In genomic region chr5:137531414-137532130, GRCm38 (mm10) we compare ENCODE assay signal across 8 mouse cellular contexts. TPM values are rescaled to one million over a fixed set of nuclear protein-coding genes. Genes with fewer than 3 reads are reported as not detected.
DNase-seq lines count a peak whose midpoint lies in the region; ATAC-seq and TF ChIP-seq lines count a peak whose summit lies in the region.

No protein-coding gene starts in this region.

- peaks cover 41% of the 10 kb centered on the region for H3K36me3 ChIP-seq in liver, embryonic 15.5 days (replicated peaks)
- peaks cover 29% of the 10 kb centered on the region for H3K36me3 ChIP-seq in neural tube, embryonic 14.5 days (ENCODE audit: control insufficient read depth, insufficient read depth, low read length)

- no peaks in the 10 kb centered on the region for H3K27me3 ChIP-seq in liver, embryonic 15.5 days
- H3K27me3 ChIP-seq in neural tube, embryonic 14.5 days (ENCODE audit: control insufficient read depth, insufficient read depth, low read length), result no peaks in the 10 kb centered on the region

- H3K9ac ChIP-seq in liver, embryonic 15.5 days, result peak overlapping the region; percentile 89
- peak overlapping the region; percentile 93 for H3K9ac ChIP-seq in neural tube, embryonic 14.5 days (replicated peaks; ENCODE audit: low read depth, low read length)

- H3K4me3 ChIP-seq in gastrocnemius, adult 2 months, result peak overlapping the region; percentile 94
- H3K4me3 ChIP-seq in liver, embryonic 15.5 days (replicated peaks), result peak overlapping the region; percentile 87
- peak overlapping the region; percentile 94 for H3K4me3 ChIP-seq in neural tube, embryonic 14.5 days (ENCODE audit: low read depth, low read length)

- ATAC-seq in liver, embryonic 15.5 days (ENCODE audit: insufficient read depth), result peak; percentile 27
- peak; percentile 26 for ATAC-seq in neural tube, embryonic 14.5 days (ENCODE audit: low read depth)

- intact Hi-C loops in gastrocnemius, adult 2 months (cut with DNase I), result loop anchor here (2.0 to 5.0 kb wide), 3 partner anchors 71 to 641 kb away; partner anchors contain the start of genes Ap4m1, Mcm7, Mospd3 and Ppp1r35

- TF ChIP-seq CTCF in gastrocnemius, adult 2 months (IDR thresholded peaks at IDR 0.05), result no peak

- peak; percentile 53 for DNase-seq in right cerebral cortex, adult 18-20 months
- no peak for DNase-seq in right cerebral cortex, postnatal 36 days (ENCODE audit: low spot score in 2 of 2)
- peak; percentile 81 for DNase-seq in cerebellum, adult 11-12 months
- DNase-seq in gastrocnemius, adult 2 months, result peak; percentile 81
- peak; percentile 61 for DNase-seq in induced T-regulatory cell, adult 2 months (ENCODE audit: low read depth)
- DNase-seq in thymus, postnatal 4 days, result peak; percentile 82

- WGBS in liver, embryonic 15.5 days (ENCODE audit: insufficient replicate concordance), result under 1% methylated on average over 51 of the region's 51 CpGs
- under 1% methylated on average over 46 of the region's 51 CpGs for WGBS in neural tube, embryonic 14.5 days

- H3K4me2 ChIP-seq in liver, embryonic 15.5 days, result peak overlapping the region; percentile 93
- H3K4me2 ChIP-seq in neural tube, embryonic 14.5 days (ENCODE audit: low read depth, low read length), result peak overlapping the region; percentile 93

- no peaks in the 10 kb centered on the region for H3K9me3 ChIP-seq in liver, embryonic 15.5 days (replicated peaks)
- H3K9me3 ChIP-seq in neural tube, embryonic 14.5 days (ENCODE audit: control insufficient read depth, low read length), result no peaks in the 10 kb centered on the region

- H3K27ac ChIP-seq in gastrocnemius, adult 2 months, result peak overlapping the region; percentile 98
- peak overlapping the region; percentile 92 for H3K27ac ChIP-seq in liver, embryonic 15.5 days (replicated peaks)
- peak overlapping the region; percentile 94 for H3K27ac ChIP-seq in neural tube, embryonic 14.5 days (ENCODE audit: low read depth, low read length)

- H3K4me1 ChIP-seq in liver, embryonic 15.5 days (replicated peaks), result peaks cover 67% of the 10 kb centered on the region
- peaks cover 9% of the 10 kb centered on the region; the same call in 1 of the 2 replicates for H3K4me1 ChIP-seq in neural tube, embryonic 14.5 days (ENCODE audit: control insufficient read depth, insufficient read depth, low read length)

RNA-seq across cellular contexts. Expression of gene Epo, which starts 1.5 kb away (rescaled TPM):
- not detected for total RNA-seq in gastrocnemius, adult 2 months (2021)
- polyA plus RNA-seq in liver, embryonic 15.5 days (2015; fragmentation: Nextera tagmentation; extraction: Ambion mirVana), result 0.68 and 1.0 TPM in 2 replicates
- polyA plus RNA-seq in neural tube, embryonic 14.5 days (2014; fragmentation: Nextera tagmentation; extraction: Ambion mirVana), result not detected in 2 replicates

RNA-seq across cellular contexts. Expression of gene Gnb2, which starts 1.7 kb away (rescaled TPM):
- total RNA-seq in gastrocnemius, adult 2 months (2021), result 100 to 1,000 TPM; 118 to 148 TPM
- polyA plus RNA-seq in liver, embryonic 15.5 days (2015; fragmentation: Nextera tagmentation; extraction: Ambion mirVana), result 150 and 161 TPM in 2 replicates
- 553 and 557 TPM in 2 replicates for polyA plus RNA-seq in neural tube, embryonic 14.5 days (2014; fragmentation: Nextera tagmentation; extraction: Ambion mirVana)

RNA-seq across cellular contexts. Expression of gene Gigyf1, which starts 13.2 kb away (rescaled TPM):
- total RNA-seq in gastrocnemius, adult 2 months (2021), result 10 to 100 TPM; 20.9 to 24.7 TPM
- 3.2 and 3.8 TPM in 2 replicates for polyA plus RNA-seq in liver, embryonic 15.5 days (2015; fragmentation: Nextera tagmentation; extraction: Ambion mirVana)
- 16.3 and 21.2 TPM in 2 replicates for polyA plus RNA-seq in neural tube, embryonic 14.5 days (2014; fragmentation: Nextera tagmentation; extraction: Ambion mirVana)

RNA-seq across cellular contexts. Expression of gene Actl6b, which starts 21.7 kb away (rescaled TPM):
- total RNA-seq in gastrocnemius, adult 2 months (2021), result not detected
- 0.07 TPM in 2 replicates for polyA plus RNA-seq in liver, embryonic 15.5 days (2015; fragmentation: Nextera tagmentation; extraction: Ambion mirVana)
- 206 and 236 TPM in 2 replicates for polyA plus RNA-seq in neural tube, embryonic 14.5 days (2014; fragmentation: Nextera tagmentation; extraction: Ambion mirVana)

RNA-seq across cellular contexts. Expression of gene Pop7, which starts 29.3 kb away (rescaled TPM):
- total RNA-seq in gastrocnemius, adult 2 months (2021), result 10 to 100 TPM; 11.3 to 11.4 TPM
- polyA plus RNA-seq in liver, embryonic 15.5 days (2015; fragmentation: Nextera tagmentation; extraction: Ambion mirVana), result 29.4 and 33.4 TPM in 2 replicates
- 82.9 and 98.3 TPM in 2 replicates for polyA plus RNA-seq in neural tube, embryonic 14.5 days (2014; fragmentation: Nextera tagmentation; extraction: Ambion mirVana)

Comparison
In these comparisons a context has a peak if more than half of its experiments do, and no peak if none do; other contexts are left out.
1. DNase-seq: peak in right cerebral cortex, adult 18-20 months (single experiment), cerebellum, adult 11-12 months (single experiment), gastrocnemius, adult 2 months (single experiment), induced T-regulatory cell, adult 2 months (single experiment) and thymus, postnatal 4 days (single experiment); none in right cerebral cortex, postnatal 36 days (0 of 2).
2. Peak in every context shown above with its lines, with median percentiles within 50 percentile points of each other: H3K27ac ChIP-seq and H3K4me3 ChIP-seq.